Mouse (Mus musculus) granulocyte monocyte progenitor cell, adult 5-6 weeks (primary cell): ENCODE results near the gene Map2k4. TPM values are rescaled to one million over a fixed set of nuclear protein-coding genes. Genes with fewer than 3 reads are reported as not detected.

Experiments
- ATAC-seq: replicated peaks from 2 replicates; pipeline ENCODE4 v1.8.0; 2016; ENCODE audit warnings: mild to moderate bottlenecking, moderate TSS enrichment, inconsistent platforms; ENCODE audit not compliant: poor library complexity, severe bottlenecking
- total RNA-seq, 2 experiments: library from RNA; stranded (forward) in 1 of 2; stranded (reverse) in 1 of 2; fragments of 200-712, 200-1000 nt in 1 of 2; fragments of >200 nt in 1 of 2; fragmentation: Nextera tagmentation in 1 of 2; gene quantifications; 2 replicates each; pipeline ENCODE4 v1.2.3; 2014 to 2017

Gene Map2k4
- total RNA-seq, 2 experiments from 2014 or later, result 31.2 to 50.8 TPM

- peak; percentile 65 for ATAC-seq
Measured at GRCm38 (mm10) chr11:65776906-65777611, 11.0 kb downstream of the Map2k4 start.

- ATAC-seq, result no peak
Measured at GRCm38 (mm10) chr11:65773946-65774656, 14.0 kb downstream of the Map2k4 start.

- ATAC-seq, result no peak
Measured at GRCm38 (mm10) chr11:65773535-65773934, 14.6 kb downstream of the Map2k4 start.

GRCm38 (mm10) chr11:65771546-65771945 is 16.6 kb downstream of the Map2k4 start:
- peak; percentile 77 for ATAC-seq

GRCm38 (mm10) chr11:65769990-65770389 is 18.1 kb downstream of the Map2k4 start:
- peak; percentile 94 for ATAC-seq

- ATAC-seq, result no peak
Measured at GRCm38 (mm10) chr11:65768445-65768844, 19.7 kb downstream of the Map2k4 start.

- peak; percentile 74 for ATAC-seq
Measured at GRCm38 (mm10) chr11:65760912-65761311, 27.2 kb downstream of the Map2k4 start.

GRCm38 (mm10) chr11:65759350-65759749 is 28.7 kb downstream of the Map2k4 start:
- ATAC-seq, result no peak

GRCm38 (mm10) chr11:65754161-65754560 is 33.9 kb downstream of the Map2k4 start:
- ATAC-seq, result no peak

- no peak for ATAC-seq
Measured at GRCm38 (mm10) chr11:65753593-65753992, 34.5 kb downstream of the Map2k4 start.

GRCm38 (mm10) chr11:65750546-65750945 is 37.6 kb downstream of the Map2k4 start:
- no peak for ATAC-seq

- ATAC-seq, result no peak
Measured at GRCm38 (mm10) chr11:65747433-65747832, 40.7 kb downstream of the Map2k4 start.

- ATAC-seq, result no peak
Measured at GRCm38 (mm10) chr11:65745707-65746333, 42.3 kb downstream of the Map2k4 start.

GRCm38 (mm10) chr11:65743866-65744265 is 44.2 kb downstream of the Map2k4 start:
- ATAC-seq, result no peak

GRCm38 (mm10) chr11:65740811-65741210 is 47.3 kb downstream of the Map2k4 start:
- peak; percentile 26 for ATAC-seq

- peak; percentile 95 for ATAC-seq
Measured at GRCm38 (mm10) chr11:65740390-65740789, 47.7 kb downstream of the Map2k4 start.

GRCm38 (mm10) chr11:65739880-65740279 is 48.2 kb downstream of the Map2k4 start:
- ATAC-seq, result no peak

- peak; percentile 77 for ATAC-seq
Measured at GRCm38 (mm10) chr11:65734656-65735055, 53.4 kb downstream of the Map2k4 start.

GRCm38 (mm10) chr11:65729623-65730217 is 58.4 kb downstream of the Map2k4 start:
- no peak for ATAC-seq

GRCm38 (mm10) chr11:65728906-65729305 is 59.2 kb downstream of the Map2k4 start:
- ATAC-seq, result no peak

GRCm38 (mm10) chr11:65723715-65724114 is 64.4 kb downstream of the Map2k4 start:
- no peak for ATAC-seq
